Mouse (Mus musculus) limb, embryonic 11.5 days (tissue): Measurements from ENCODE around the gene Dbndd2. TPM values are rescaled to one million over a fixed set of nuclear protein-coding genes. Genes with fewer than 3 reads are reported as not detected.

Experiments
- ATAC-seq: fragments of 200-750 bp; cut with Nextera tagmentation; 2 replicates; pipeline ENCODE4 v1.8.0; 2017; ENCODE audit warnings: low read depth; ENCODE audit not compliant: insufficient number of reproducible peaks, low FRiP score, low TSS enrichment
- DNase-seq: peaks from one replicate; pipeline ENCODE4 v3.0.0-alpha.2; 2015; ENCODE audit warnings: low spot score
- H3K27ac ChIP-seq: fragments of 300-500 bp; sonication (generic); replicated peaks from 2 replicates; pipeline ENCODE4 v1.5.1; 2014; ENCODE audit warnings: low read depth, mild to moderate bottlenecking, low read length
- H3K27me3 ChIP-seq: fragments of 300-500 bp; sonication (generic); 2 replicates; pipeline ENCODE4 v1.6.1; 2014; ENCODE audit warnings: mild to moderate bottlenecking, low read length, mixed read lengths; ENCODE audit not compliant: control insufficient read depth, insufficient read depth
- H3K36me3 ChIP-seq: fragments of 300-500 bp; sonication (generic); 2 replicates; pipeline ENCODE4 v1.6.1; 2014; ENCODE audit warnings: mild to moderate bottlenecking, low read length, moderate library complexity, mixed read lengths; ENCODE audit not compliant: control insufficient read depth, insufficient read depth
- H3K4me1 ChIP-seq: fragments of 300-500 bp; sonication (generic); 2 replicates; pipeline ENCODE4 v1.6.1; 2014; ENCODE audit warnings: low read length, mixed read lengths; ENCODE audit not compliant: control insufficient read depth, insufficient read depth
- H3K4me2 ChIP-seq: fragments of 300-500 bp; sonication (generic); 2 replicates; pipeline ENCODE4 v1.6.1; 2014; ENCODE audit warnings: low read depth, mild to moderate bottlenecking, moderate library complexity; ENCODE audit not compliant: severe bottlenecking
- H3K4me3 ChIP-seq: fragments of 300-500 bp; sonication (generic); 2 replicates; pipeline ENCODE4 v1.5.1; 2014; ENCODE audit warnings: low read depth, low read length
- H3K9ac ChIP-seq: fragments of 300-500 bp; sonication (generic); 2 replicates; pipeline ENCODE4 v1.6.1; 2014; ENCODE audit warnings: mild to moderate bottlenecking, low read length
- H3K9me3 ChIP-seq: fragments of 300-500 bp; sonication (generic); 2 replicates; pipeline ENCODE4 v1.6.1; 2016; ENCODE audit warnings: low read length; ENCODE audit not compliant: control insufficient read depth
- WGBS: fragments of 180-500 bp; shearing (Covaris S2); extraction: QIAGEN DNeasy Blood & Tissue Kit; methylation state at CpG from one replicate; pipeline ENCODE4 v1.1.7; 2014; 5-methylcytosine and 5-hydroxymethylcytosine counted together
- polyA plus RNA-seq: library from polyadenylated mRNA; unstranded; fragments of >200 nt; fragmentation: Nextera tagmentation; extraction: Ambion mirVana; gene quantifications from 2 replicates; pipeline ENCODE4 v1.2.1, GENCODE M21; 2014

Gene Dbndd2
- polyA plus RNA-seq, 1 experiment from 2014 or later, result 1.3 TPM

- H3K4me2 ChIP-seq, result no peak overlapping the region
- DNase-seq (no peak), ATAC-seq (no peak)
- WGBS, result 82% methylated on average over 5 of the region's 5 CpGs
- H3K9me3 ChIP-seq, result no peaks in the 10 kb centered on the region
- H3K27me3 ChIP-seq, result no peaks in the 10 kb centered on the region
- H3K9ac ChIP-seq, result no peak overlapping the region
- H3K27ac ChIP-seq, result no peak overlapping the region
- no peak overlapping the region for H3K4me3 ChIP-seq
- H3K36me3 ChIP-seq, result no peaks in the 10 kb centered on the region
- H3K4me1 ChIP-seq, result peaks cover 8% of the 10 kb centered on the region; the same call in 1 of the 2 replicates
Measured at GRCm38 (mm10) chr2:164448921-164449320, 37.0 kb upstream of the Dbndd2 start.

GRCm38 (mm10) chr2:164449341-164450042 is 36.4 kb upstream of the Dbndd2 start:
- 84% methylated on average over 14 of the region's 14 CpGs for WGBS
- H3K9ac ChIP-seq, result no peak overlapping the region
- no peaks in the 10 kb centered on the region for H3K27me3 ChIP-seq
- H3K9me3 ChIP-seq, result no peaks in the 10 kb centered on the region
- DNase-seq (no peak), ATAC-seq (no peak)
- H3K36me3 ChIP-seq, result no peaks in the 10 kb centered on the region
- H3K4me2 ChIP-seq, result no peak overlapping the region
- no peak overlapping the region for H3K4me3 ChIP-seq
- no peak overlapping the region for H3K27ac ChIP-seq
- H3K4me1 ChIP-seq, result peaks cover 8% of the 10 kb centered on the region; the same call in 1 of the 2 replicates

- H3K27me3 ChIP-seq, result no peaks in the 10 kb centered on the region
- peaks cover 13% of the 10 kb centered on the region; the same call in 1 of the 2 replicates for H3K4me1 ChIP-seq
- 24% methylated on average over 13 of the region's 13 CpGs for WGBS
- DNase-seq, result peak; percentile 81
- ATAC-seq, result peak; percentile 66
- peak overlapping the region; percentile 25; the same call in 1 of the 2 replicates for H3K27ac ChIP-seq
- H3K9ac ChIP-seq, result no peak overlapping the region; the same call in 1 of the 2 replicates
- H3K4me2 ChIP-seq, result no peak overlapping the region; the same call in 1 of the 2 replicates
- H3K4me3 ChIP-seq, result no peak overlapping the region
- no peaks in the 10 kb centered on the region for H3K36me3 ChIP-seq
- no peaks in the 10 kb centered on the region for H3K9me3 ChIP-seq
Measured at GRCm38 (mm10) chr2:164452000-164452676, 33.8 kb upstream of the Dbndd2 start.

GRCm38 (mm10) chr2:164453047-164453757 is 32.7 kb upstream of the Dbndd2 start:
- Histone ChIP-seq H3K27me3 (no peaks in the 10 kb centered on the region), H3K9ac (no peak overlapping the region), H3K4me3 (no peak overlapping the region), H3K36me3 (no peaks in the 10 kb centered on the region), H3K27ac (0 out of 2 replicates have a peak overlapping the region, but pooled peaks have one; percentile 8), H3K4me2 (no peak overlapping the region), H3K4me1 (peaks cover 13% of the 10 kb centered on the region; the same call in 1 of the 2 replicates), H3K9me3 (no peaks in the 10 kb centered on the region)
- DNase-seq (no peak), ATAC-seq (no peak)
- WGBS, result 86% methylated on average over 14 of the region's 14 CpGs

GRCm38 (mm10) chr2:164453887-164454500 is 31.9 kb upstream of the Dbndd2 start:
- Histone ChIP-seq H3K27me3 (no peaks in the 10 kb centered on the region), H3K4me2 (no peak overlapping the region), H3K4me3 (no peak overlapping the region), H3K4me1 (peaks cover 13% of the 10 kb centered on the region; the same call in 1 of the 2 replicates), H3K36me3 (no peaks in the 10 kb centered on the region), H3K9ac (no peak overlapping the region), H3K9me3 (no peaks in the 10 kb centered on the region), H3K27ac (no peak overlapping the region)
- ATAC-seq (no peak), DNase-seq (no peak)
- WGBS, result 71% methylated on average over 7 of the region's 7 CpGs

- Histone ChIP-seq H3K36me3 (no peaks in the 10 kb centered on the region), H3K27me3 (no peaks in the 10 kb centered on the region), H3K4me1 (peaks cover 13% of the 10 kb centered on the region; the same call in 1 of the 2 replicates), H3K4me2 (no peak overlapping the region), H3K9ac (no peak overlapping the region), H3K4me3 (no peak overlapping the region), H3K9me3 (no peaks in the 10 kb centered on the region), H3K27ac (no peak overlapping the region)
- ATAC-seq, result no peak
- DNase-seq, result no peak
- WGBS, result 84% methylated on average over 10 of the region's 10 CpGs
Measured at GRCm38 (mm10) chr2:164454846-164455245, 31.1 kb upstream of the Dbndd2 start.

- Histone ChIP-seq H3K4me2 (no peak overlapping the region), H3K27ac (no peak overlapping the region), H3K9ac (no peak overlapping the region), H3K4me3 (no peak overlapping the region), H3K9me3 (no peaks in the 10 kb centered on the region), H3K36me3 (no peaks in the 10 kb centered on the region), H3K4me1 (peaks cover 13% of the 10 kb centered on the region; the same call in 1 of the 2 replicates), H3K27me3 (no peaks in the 10 kb centered on the region)
- ATAC-seq, result no peak
- 76% methylated on average over 6 of the region's 6 CpGs for WGBS
- no peak for DNase-seq
Measured at GRCm38 (mm10) chr2:164455421-164456190, 30.3 kb upstream of the Dbndd2 start.
